Mouse (Mus musculus): ENCODE measurements around the gene Mrps18a.

- TF ChIP-seq POLR2A (IDR thresholded peaks at IDR 0.05; ENCODE audit: low read depth, low read length), result peak; percentile 74
- no peak for TF ChIP-seq CTCF (conservative IDR thresholded peaks at IDR 0.05 in 1 of 2, IDR thresholded peaks at IDR 0.05 in 1 of 2; ENCODE audit: low read depth in 2 of 2, low read length in 2 of 2)
- TF ChIP-seq CHD1 (IDR thresholded peaks at IDR 0.05; ENCODE audit: low read depth, low read length), result peak; percentile 45; the same call in 1 of the 2 replicates
- peak; percentile 55; the same call in 1 of the 2 replicates for TF ChIP-seq TBP (conservative IDR thresholded peaks at IDR 0.05; ENCODE audit: low read depth, low read length)
- TF ChIP-seq RCOR1 (conservative IDR thresholded peaks at IDR 0.05; ENCODE audit: low read depth, low read length), result no peak
- TF ChIP-seq KAT2A (IDR thresholded peaks at IDR 0.05; ENCODE audit: insufficient replicate concordance, low read length), result 0 out of 2 replicates have a peak, but pooled peaks have one; percentile 38
- TF ChIP-seq EP300 (IDR thresholded peaks at IDR 0.05; ENCODE audit: low read length), result no peak
- peak; percentile 58; the same call in 1 of the 2 replicates for TF ChIP-seq MAZ (IDR thresholded peaks at IDR 0.05; ENCODE audit: low read depth, low read length)
- TF ChIP-seq MAFK (IDR thresholded peaks at IDR 0.05; ENCODE audit: insufficient replicate concordance, low read length), result no peak
- peak; percentile 65; the same call in 1 of the 2 replicates for TF ChIP-seq TCF12 (IDR thresholded peaks at IDR 0.05; ENCODE audit: low read depth, low read length)
Observed at GRCm38 (mm10) chr17:46160090-46160662, 49.4 kb downstream of the Mrps18a start.

All from CH12.LX (cell line).